Mouse (Mus musculus): Measurements from ENCODE around the gene Otub2.

- no peak for TF ChIP-seq CTCF (IDR thresholded peaks at IDR 0.05; ENCODE audit: low read depth, low read length)
- no peak for TF ChIP-seq GATA1 (IDR thresholded peaks at IDR 0.05; ENCODE audit: borderline replicate concordance, low read length)
Observed at GRCm38 (mm10) chr12:103360812-103361211, 27.7 kb upstream of the Otub2 start.

All from G1E (cell line).